Mouse (Mus musculus) cortical plate, adult 2 months (tissue): ENCODE results near the gene Med12l.

ENCODE experiments used
- CTCF ChIP-seq: fragments of 200-500 bp; IDR thresholded peaks from 2 replicates; pipeline ENCODE4 v1.5.1; 2011; ENCODE audit warnings: mild to moderate bottlenecking, control low read depth, low read length; ENCODE audit not compliant: insufficient read depth; ENCODE audit errors: extremely low read depth
- POLR2A ChIP-seq: fragments of 200-500 bp; IDR thresholded peaks from 2 replicates; pipeline ENCODE4 v1.6.1; 2011; ENCODE audit warnings: mild to moderate bottlenecking, low read length, control low read depth; ENCODE audit not compliant: insufficient read depth; ENCODE audit errors: extremely low read depth

GRCm38 (mm10) chr3:59104462-59104861 lies 98.8 kb downstream of the Med12l start:
- no peak for TF ChIP-seq POLR2A
- no peak for TF ChIP-seq CTCF
